Mouse (Mus musculus) c-Kit-negative CD71-positive TER-119-positive erythroid progenitor cells, embryonic 14.5 days (primary cell): ENCODE data around the gene Calm5.
"Not testable (repeated sequence)": the region's sequence is repeated elsewhere in the genome, so short reads cannot be mapped to it uniquely, and the experiment has no call there.

Experiments used
- DNase-seq: peaks from one replicate; pipeline ENCODE4 v3.0.0-alpha.2; 2013; ENCODE audit warnings: low read depth, low spot score

Gene Calm5

GRCm38 (mm10) chr13:3865648-3866354, 11.8 kb downstream of the Calm5 start:
- DNase-seq, result peak; percentile 66

- peak; percentile 58 for DNase-seq
These were observed 12.5 kb downstream of the Calm5 start for GRCm38 (mm10) chr13:3866355-3867052.

- DNase-seq, result peak; percentile 77
These were observed 13.2 kb downstream of the Calm5 start for GRCm38 (mm10) chr13:3867158-3867557.

GRCm38 (mm10) chr13:3869901-3870300, 15.9 kb downstream of the Calm5 start:
- DNase-seq, result no peak

- DNase-seq, result no peak
These were observed 18.9 kb downstream of the Calm5 start for GRCm38 (mm10) chr13:3872832-3873231.

- DNase-seq, result no peak
These were observed 22.5 kb downstream of the Calm5 start for GRCm38 (mm10) chr13:3876448-3876847.

GRCm38 (mm10) chr13:3877185-3877584, 23.2 kb downstream of the Calm5 start:
- no peak for DNase-seq

GRCm38 (mm10) chr13:3877679-3878220, 23.8 kb downstream of the Calm5 start:
- DNase-seq, result no peak

- DNase-seq, result no peak
These were observed 32.7 kb downstream of the Calm5 start for GRCm38 (mm10) chr13:3886663-3887062.

- DNase-seq, result no peak
These were observed 35.1 kb downstream of the Calm5 start for GRCm38 (mm10) chr13:3889111-3889510.

GRCm38 (mm10) chr13:3890061-3890460, 36.1 kb downstream of the Calm5 start:
- DNase-seq, result no peak

- no peak for DNase-seq
These were observed 37.6 kb downstream of the Calm5 start for GRCm38 (mm10) chr13:3891479-3892087.

- no peak for DNase-seq
These were observed 38.6 kb downstream of the Calm5 start for GRCm38 (mm10) chr13:3892601-3893000.

- peak; percentile 88 for DNase-seq
These were observed 39.3 kb downstream of the Calm5 start for GRCm38 (mm10) chr13:3893126-3893734.

- DNase-seq, result no peak
These were observed 40.6 kb downstream of the Calm5 start for GRCm38 (mm10) chr13:3894549-3894948.

- no peak for DNase-seq
These were observed 41.5 kb downstream of the Calm5 start for GRCm38 (mm10) chr13:3895397-3895980.

- DNase-seq, result no peak
These were observed 42.1 kb downstream of the Calm5 start for GRCm38 (mm10) chr13:3896032-3896431.

GRCm38 (mm10) chr13:3896913-3897312, 42.9 kb downstream of the Calm5 start:
- peak; percentile 74 for DNase-seq

- not testable (repeated sequence) for DNase-seq
These were observed 44.2 kb downstream of the Calm5 start for GRCm38 (mm10) chr13:3898202-3898601.

- DNase-seq, result no peak
These were observed 45.3 kb downstream of the Calm5 start for GRCm38 (mm10) chr13:3899301-3899700.
